Mouse (Mus musculus) forebrain, embryonic 10.5 days (tissue): ENCODE data around the gene Stx6. TPM values are rescaled to one million over a fixed set of nuclear protein-coding genes. Genes with fewer than 3 reads are reported as not detected.
A peak's percentile ranks its signal among the peaks of the same experiment; 100 is the strongest.

Experiments
- DNase-seq: peaks from one replicate; pipeline ENCODE4 v3.0.0-alpha.2; 2017; ENCODE audit warnings: low spot score; ENCODE audit errors: extremely low spot score
- H3K27ac ChIP-seq: fragments of 300-500 bp; sonication (generic); 2 replicates; pipeline ENCODE4 v1.5.1; 2016; ENCODE audit warnings: mild to moderate bottlenecking
- H3K27me3 ChIP-seq: fragments of 300-500 bp; sonication (generic); 2 replicates; pipeline ENCODE4 v1.6.1; 2016; ENCODE audit warnings: mild to moderate bottlenecking; ENCODE audit not compliant: poor library complexity, severe bottlenecking
- H3K36me3 ChIP-seq: fragments of 300-500 bp; sonication (generic); replicated peaks from 2 replicates; pipeline ENCODE4 v1.6.1; 2016; ENCODE audit warnings: mild to moderate bottlenecking, moderate library complexity
- H3K4me1 ChIP-seq: fragments of 300-500 bp; sonication (generic); 2 replicates; pipeline ENCODE4 v1.6.1; 2016
- H3K4me3 ChIP-seq: fragments of 300-500 bp; sonication (generic); 2 replicates; pipeline ENCODE4 v1.5.1; 2016; ENCODE audit warnings: mild to moderate bottlenecking, moderate library complexity
- H3K9me3 ChIP-seq: fragments of 300-500 bp; sonication (generic); 2 replicates; pipeline ENCODE4 v1.6.1; 2016; ENCODE audit warnings: mild to moderate bottlenecking, moderate library complexity
- WGBS: fragments of 180-500 bp; shearing (Covaris S2); methylation state at CpG from one replicate; pipeline ENCODE4 v1.1.7; 2016; 5-methylcytosine and 5-hydroxymethylcytosine counted together
- polyA plus RNA-seq: library from polyadenylated mRNA; unstranded; fragments of >200 nt; fragmentation: Nextera tagmentation; extraction: Ambion mirVana; gene quantifications from 2 replicates; pipeline ENCODE4 v1.2.1, GENCODE M21; 2016

Stx6 gene
- polyA plus RNA-seq: 82.1 and 84.3 TPM in 2 replicates

GRCm38 (mm10) chr1:155158141-155158969, at the start of gene Stx6:
TSS of gene Stx6 (plus strand) at chr1:155158715.
- H3K27ac ChIP-seq: peak within 1 kb of the TSS; percentile 97
- WGBS: 4% methylated on average over 48 of the region's 48 CpGs
- no peaks in the 10 kb centered on the region for H3K36me3 ChIP-seq
- H3K4me1 ChIP-seq: peaks cover 38% of the 10 kb centered on the region
- no peaks in the 10 kb centered on the region for H3K9me3 ChIP-seq
- DNase-seq: peak; percentile 99
- no peaks in the 10 kb centered on the region for H3K27me3 ChIP-seq
- H3K4me3 ChIP-seq: peak within 1 kb of the TSS; percentile 97

GRCm38 (mm10) chr1:155109387-155110350, 48.8 kb upstream of the Stx6 start:
- peak; percentile 37 for DNase-seq
- Histone ChIP-seq H3K4me1 (peaks cover 66% of the 10 kb centered on the region), H3K27me3 (peaks cover 77% of the 10 kb centered on the region), H3K9me3 (no peaks in the 10 kb centered on the region), H3K27ac (peak overlapping the region; percentile 71), H3K4me3 (peak overlapping the region; percentile 5; the same call in 1 of the 2 replicates), H3K36me3 (no peaks in the 10 kb centered on the region)
- WGBS: 15% methylated on average over 18 of the region's 18 CpGs

GRCm38 (mm10) chr1:155111491-155111890, 47.0 kb upstream of the Stx6 start:
- 3% methylated on average over 6 of the region's 6 CpGs for WGBS
- Histone ChIP-seq H3K4me3 (no peak overlapping the region), H3K9me3 (no peaks in the 10 kb centered on the region), H3K27me3 (peaks cover 96% of the 10 kb centered on the region), H3K27ac (peak overlapping the region; percentile 11; the same call in 1 of the 2 replicates), H3K36me3 (no peaks in the 10 kb centered on the region), H3K4me1 (peaks cover 72% of the 10 kb centered on the region)
- no peak for DNase-seq

GRCm38 (mm10) chr1:155112118-155112517, 46.4 kb upstream of the Stx6 start:
- H3K27me3 ChIP-seq: peaks cover 99% of the 10 kb centered on the region
- H3K4me1 ChIP-seq: peaks cover 72% of the 10 kb centered on the region
- no peak for DNase-seq

GRCm38 (mm10) chr1:155112875-155113274, 45.6 kb upstream of the Stx6 start:
- Histone ChIP-seq H3K27me3 (peaks cover 99% of the 10 kb centered on the region), H3K4me1 (peaks cover 71% of the 10 kb centered on the region), H3K9me3 (no peaks in the 10 kb centered on the region), H3K27ac (no peak overlapping the region), H3K36me3 (no peaks in the 10 kb centered on the region), H3K4me3 (no peak overlapping the region)
- 86% methylated on average over 1 of the region's 1 CpGs for WGBS
- DNase-seq: no peak

More at GRCm38 (mm10) chr1:155112118-155112517, 46.4 kb upstream of the Stx6 start:
- Histone ChIP-seq H3K4me3 (no peak overlapping the region), H3K36me3 (no peaks in the 10 kb centered on the region), H3K27ac (no peak overlapping the region), H3K9me3 (no peaks in the 10 kb centered on the region)
- 20% methylated on average over 4 of the region's 4 CpGs for WGBS

GRCm38 (mm10) chr1:155113946-155114345, 44.6 kb upstream of the Stx6 start:
- peaks cover 61% of the 10 kb centered on the region for H3K4me1 ChIP-seq
- H3K27me3 ChIP-seq: peaks cover 96% of the 10 kb centered on the region
- DNase-seq: no peak
- no peak overlapping the region for H3K27ac ChIP-seq
- H3K9me3 ChIP-seq: no peaks in the 10 kb centered on the region
- H3K4me3 ChIP-seq: no peak overlapping the region
- H3K36me3 ChIP-seq: no peaks in the 10 kb centered on the region
- 9% methylated on average over 3 of the region's 3 CpGs for WGBS

GRCm38 (mm10) chr1:155119719-155120118, 38.8 kb upstream of the Stx6 start:
- Histone ChIP-seq H3K4me3 (no peak overlapping the region), H3K36me3 (no peaks in the 10 kb centered on the region), H3K27ac (no peak overlapping the region), H3K27me3 (peaks cover 42% of the 10 kb centered on the region), H3K4me1 (peaks cover 5% of the 10 kb centered on the region), H3K9me3 (no peaks in the 10 kb centered on the region)
- 90% methylated on average over 1 of the region's 1 CpGs for WGBS
- DNase-seq: no peak

- Histone ChIP-seq H3K4me1 (no peaks in the 10 kb centered on the region), H3K9me3 (no peaks in the 10 kb centered on the region), H3K4me3 (no peak overlapping the region), H3K27me3 (peaks cover 16% of the 10 kb centered on the region), H3K27ac (peak overlapping the region; percentile 36; the same call in 1 of the 2 replicates), H3K36me3 (no peaks in the 10 kb centered on the region)
- WGBS: 85% methylated on average over 21 of the region's 21 CpGs
- DNase-seq: no peak
These were observed 36.3 kb upstream of the Stx6 start for GRCm38 (mm10) chr1:155121977-155122939.

GRCm38 (mm10) chr1:155124397-155124796, 34.1 kb upstream of the Stx6 start:
- Histone ChIP-seq H3K36me3 (no peaks in the 10 kb centered on the region), H3K4me1 (no peaks in the 10 kb centered on the region), H3K9me3 (no peaks in the 10 kb centered on the region), H3K4me3 (no peak overlapping the region), H3K27me3 (no peaks in the 10 kb centered on the region), H3K27ac (no peak overlapping the region)
- DNase-seq: no peak
- WGBS: 94% methylated on average over 5 of the region's 5 CpGs

GRCm38 (mm10) chr1:155126716-155127115, 31.8 kb upstream of the Stx6 start:
- no peak overlapping the region for H3K27ac ChIP-seq
- no peaks in the 10 kb centered on the region for H3K27me3 ChIP-seq
- H3K4me1 ChIP-seq: no peaks in the 10 kb centered on the region
- DNase-seq: no peak
- H3K36me3 ChIP-seq: no peaks in the 10 kb centered on the region
- 94% methylated on average over 5 of the region's 5 CpGs for WGBS
- no peak overlapping the region for H3K4me3 ChIP-seq
- H3K9me3 ChIP-seq: no peaks in the 10 kb centered on the region

GRCm38 (mm10) chr1:155127429-155127934, 31.0 kb upstream of the Stx6 start:
- no peaks in the 10 kb centered on the region for H3K4me1 ChIP-seq
- WGBS: 89% methylated on average over 5 of the region's 5 CpGs

More at GRCm38 (mm10) chr1:155127429-155127934, 31.0 kb upstream of the Stx6 start:
- H3K27me3 ChIP-seq: no peaks in the 10 kb centered on the region
- H3K4me3 ChIP-seq: no peak overlapping the region
- no peaks in the 10 kb centered on the region for H3K9me3 ChIP-seq
- H3K27ac ChIP-seq: no peak overlapping the region
- no peaks in the 10 kb centered on the region for H3K36me3 ChIP-seq
- DNase-seq: no peak
